Mouse (Mus musculus): Measurements from ENCODE around the gene Dpep2nb. TPM values are rescaled to one million over a fixed set of nuclear protein-coding genes. Genes with fewer than 3 reads are reported as not detected.

The Dpep2nb gene
- not detected for polyA plus RNA-seq (2017; shearing (Covaris generic))

GRCm38 (mm10) chr8:106005875-106006274 is at the start of gene Dpep2nb:
Gene Dpep2nb, minus strand, starts transcription at chr8:106005975.

GRCm38 (mm10) chr8:106011643-106011986 is 5.8 kb upstream of the Dpep2nb start, which contains the start of gene Ddx28:
Gene Ddx28, minus strand, starts transcription at chr8:106011882.

DNA sequence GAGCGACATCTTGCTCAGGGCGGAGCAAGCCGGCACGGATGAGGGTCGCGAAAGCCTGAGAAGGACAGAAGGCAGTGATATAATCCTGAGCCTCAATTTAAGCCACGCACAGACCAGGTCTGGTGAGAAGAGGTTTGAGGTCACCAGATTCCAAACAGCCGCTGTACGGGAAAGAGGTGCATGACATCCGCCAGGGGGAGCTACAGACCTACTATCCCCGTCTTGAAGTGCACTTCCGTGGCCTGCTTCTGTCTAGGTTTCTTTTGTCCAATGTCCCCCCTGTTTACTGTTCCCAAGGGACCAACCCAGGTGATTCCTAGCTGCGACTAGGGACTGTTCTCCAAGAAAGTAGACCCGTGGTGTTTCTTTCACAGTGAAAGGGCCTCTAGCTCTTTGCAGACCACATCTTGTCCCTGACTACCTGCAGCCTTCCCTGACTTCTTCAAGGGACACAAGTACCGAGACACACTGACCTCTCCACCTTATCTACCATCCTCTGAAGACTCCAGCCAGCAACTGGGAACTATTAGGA is 14.9 kb downstream of the Dpep2nb start, which contains the start of gene Dus2:
Gene Dus2 (plus strand): TSS at position 482 of the 532 bp plus-strand sequence.

DNA sequence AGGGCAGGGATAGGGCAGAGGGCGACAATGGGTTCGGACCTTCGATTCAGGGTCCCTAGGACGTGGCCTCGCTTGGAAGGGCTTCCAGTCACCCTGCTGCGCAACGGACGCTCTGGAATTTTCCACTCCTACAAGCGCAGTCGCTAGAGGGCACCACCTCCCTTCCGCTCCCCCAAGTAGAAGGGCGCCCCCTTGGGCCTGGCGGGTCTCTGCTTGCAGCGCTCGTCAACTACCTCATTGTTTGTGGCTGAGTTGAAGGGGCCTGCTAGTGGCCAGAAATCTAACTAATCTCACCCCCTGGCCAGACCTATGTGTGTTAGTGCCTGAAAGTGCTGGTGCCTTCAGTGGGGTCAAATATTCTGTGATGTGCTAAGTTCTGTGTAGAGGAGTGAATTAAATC is 26.4 kb downstream of the Dpep2nb start, which contains the start of gene Dpep3:
Gene Dpep3 (minus strand): TSS at position 105 of the 400 bp plus-strand sequence.

GRCm38 (mm10) chr8:105965905-105966341 is 39.9 kb downstream of the Dpep2nb start, which contains the start of gene Slc12a4:
Gene Slc12a4, minus strand, starts transcription at chr8:105966097.

Other genes with a start within 250 kb of the Dpep2nb start
- 5.1 TPM for gene Gfod2, start 247.3 kb downstream of the Dpep2nb start, polyA plus RNA-seq (2017; shearing (Covaris generic))
- gene Ranbp10, start 178.6 kb downstream of the Dpep2nb start, polyA plus RNA-seq (2017; shearing (Covaris generic)) = 50.6 TPM
- gene Tsnaxip1, start 178.2 kb downstream of the Dpep2nb start, polyA plus RNA-seq (2017; shearing (Covaris generic)) = not detected
- 14.2 TPM for gene Cenpt, start 152.7 kb downstream of the Dpep2nb start, polyA plus RNA-seq (2017; shearing (Covaris generic))
- 14.2 TPM for gene Thap11, start 150.8 kb downstream of the Dpep2nb start, polyA plus RNA-seq (2017; shearing (Covaris generic))
- gene Nutf2, start 145.4 kb downstream of the Dpep2nb start, polyA plus RNA-seq (2017; shearing (Covaris generic)) = 12.5 TPM
- 74.2 TPM for gene Edc4, start 125.1 kb downstream of the Dpep2nb start, polyA plus RNA-seq (2017; shearing (Covaris generic))
- gene Nrn1l, start 112.4 kb downstream of the Dpep2nb start, polyA plus RNA-seq (2017; shearing (Covaris generic)) = not detected
- gene Pskh1, start 105.5 kb downstream of the Dpep2nb start, polyA plus RNA-seq (2017; shearing (Covaris generic)) = 18.0 TPM
- 0.72 TPM for gene Ctrl, start 72.1 kb downstream of the Dpep2nb start, polyA plus RNA-seq (2017; shearing (Covaris generic))
- gene Psmb10, start 67.5 kb downstream of the Dpep2nb start, polyA plus RNA-seq (2017; shearing (Covaris generic)) = 214 TPM
- gene Lcat, start 62.6 kb downstream of the Dpep2nb start, polyA plus RNA-seq (2017; shearing (Covaris generic)) = 0.27 TPM
- 13.7 TPM for gene Slc12a4, start 39.9 kb downstream of the Dpep2nb start, polyA plus RNA-seq (2017; shearing (Covaris generic))
- not detected for gene Dpep3, start 26.5 kb downstream of the Dpep2nb start, polyA plus RNA-seq (2017; shearing (Covaris generic))
- 37.3 TPM for gene Dus2, start 14.6 kb downstream of the Dpep2nb start, polyA plus RNA-seq (2017; shearing (Covaris generic))
- gene Ddx28, start 5.9 kb upstream of the Dpep2nb start, polyA plus RNA-seq (2017; shearing (Covaris generic)) = 7.9 TPM
- gene Nfatc3, start 52.9 kb upstream of the Dpep2nb start, polyA plus RNA-seq (2017; shearing (Covaris generic)) = 184 TPM
- 0.14 TPM for gene Esrp2, start 131.0 kb upstream of the Dpep2nb start, polyA plus RNA-seq (2017; shearing (Covaris generic))
- gene Pla2g15, start 144.4 kb upstream of the Dpep2nb start, polyA plus RNA-seq (2017; shearing (Covaris generic)) = 2.9 TPM
- 31.8 TPM for gene Slc7a6, start 162.9 kb upstream of the Dpep2nb start, polyA plus RNA-seq (2017; shearing (Covaris generic))
- gene Slc7a6os, start 205.0 kb upstream of the Dpep2nb start, polyA plus RNA-seq (2017; shearing (Covaris generic)) = 70.6 TPM
- 35.1 TPM for gene Prmt7, start 205.0 kb upstream of the Dpep2nb start, polyA plus RNA-seq (2017; shearing (Covaris generic))

All from effector memory CD4-positive, alpha-beta T cell, adult 5 months (primary cell).